25 mouse cellular contexts compared by ENCODE assay signal in genomic region chr10:69538236-69538635, GRCm38 (mm10).
DNase-seq lines count a peak whose midpoint lies in the region; ATAC-seq and TF ChIP-seq lines count a peak whose summit lies in the region.
"Had no signal": no experiment of that assay in that cellular context is flagged by ENCODE, and none has a peak within 500 bp of the region (broad histone marks: within the 10 kb centered on the region; RNA-seq: fewer than 3 reads in every experiment).

No protein-coding gene starts in this region.

- H3K4me1 ChIP-seq in hindbrain, embryonic 13.5 days (replicated peaks), result peaks cover 39% of the 10 kb centered on the region
- H3K4me1 ChIP-seq in hindbrain, embryonic 11.5 days (replicated peaks; ENCODE audit: control insufficient read depth, insufficient read depth, low read length), result no peaks in the 10 kb centered on the region
- peaks cover 16% of the 10 kb centered on the region for H3K4me1 ChIP-seq in hindbrain, embryonic 14.5 days (replicated peaks; ENCODE audit: control insufficient read depth, insufficient read depth, low read length)
- 0 out of 2 replicates have a peak, but pooled peaks cover 5% of the 10 kb centered on the region for H3K4me1 ChIP-seq in hindbrain, postnatal 0 days (ENCODE audit: insufficient read depth, low read length)
- H3K4me1 ChIP-seq in neural tube, embryonic 15.5 days, result peaks cover 37% of the 10 kb centered on the region
- H3K4me1 ChIP-seq: stomach, embryonic 15.5 days had no signal

- peak overlapping the region; percentile 80 for H3K4me2 ChIP-seq in hindbrain, embryonic 13.5 days
- H3K4me2 ChIP-seq in hindbrain, embryonic 11.5 days (replicated peaks; ENCODE audit: low read depth, low read length), result no peak overlapping the region
- peak overlapping the region; percentile 68 for H3K4me2 ChIP-seq in hindbrain, embryonic 14.5 days (replicated peaks)
- H3K4me2 ChIP-seq in hindbrain, postnatal 0 days (ENCODE audit: low read depth, low read length), result peak overlapping the region; percentile 55
- peak overlapping the region; percentile 60 for H3K4me2 ChIP-seq in neural tube, embryonic 15.5 days
- H3K4me2 ChIP-seq: heart, embryonic 15.5 days; limb, embryonic 12.5 days; liver, embryonic 11.5 days; stomach, embryonic 15.5 days had no signal

- no peak for DNase-seq in hindbrain, embryonic 11.5 days (ENCODE audit: low spot score)
- DNase-seq in hindbrain, embryonic 14.5 days (ENCODE audit: low spot score), result no peak
- DNase-seq in hindbrain, postnatal 0 days (ENCODE audit: low spot score), result no peak
- no peak for DNase-seq in frontal cortex, postnatal 25 days (ENCODE audit: low spot score in 2 of 2)
- DNase-seq in kidney, adult 9 months, result no peak
- DNase-seq: adrenal gland, adult 8-10 months; cerebellum, adult 18-20 months; cerebellum, postnatal 14 days; gastrocnemius, postnatal 25 days; heart, postnatal 36 days; kidney, adult 2 months; kidney, postnatal 14 days; layer of hippocampus, postnatal 36 days; liver, postnatal 0 days; thymus, postnatal 25 days had no signal

- ATAC-seq in hindbrain, embryonic 13.5 days (ENCODE audit: low FRiP score), result no peak
- no peak for ATAC-seq in hindbrain, embryonic 11.5 days (ENCODE audit: low FRiP score)
- no peak for ATAC-seq in hindbrain, embryonic 14.5 days (ENCODE audit: low FRiP score)
- no peak for ATAC-seq in hindbrain, postnatal 0 days
- no peak for ATAC-seq in neural tube, embryonic 15.5 days (ENCODE audit: low FRiP score)
- ATAC-seq: forebrain, embryonic 16.5 days; liver, postnatal 0 days; lung, postnatal 0 days had no signal

- peak overlapping the region; percentile 75; the same call in 1 of the 2 replicates for H3K4me3 ChIP-seq in hindbrain, embryonic 13.5 days
- no peak overlapping the region for H3K4me3 ChIP-seq in hindbrain, embryonic 11.5 days (ENCODE audit: low read depth, low read length)
- no peak overlapping the region; the same call in 1 of the 2 replicates for H3K4me3 ChIP-seq in hindbrain, embryonic 14.5 days (replicated peaks; ENCODE audit: low read length)
- no peak overlapping the region for H3K4me3 ChIP-seq in hindbrain, postnatal 0 days (ENCODE audit: low read length)
- peak overlapping the region; percentile 59; the same call in 1 of the 2 replicates for H3K4me3 ChIP-seq in neural tube, embryonic 15.5 days (replicated peaks)
- H3K4me3 ChIP-seq: heart, embryonic 15.5 days; limb, embryonic 12.5 days; stomach, embryonic 15.5 days had no signal

- no peaks in the 10 kb centered on the region for H3K27me3 ChIP-seq in hindbrain, embryonic 13.5 days
- no peaks in the 10 kb centered on the region for H3K27me3 ChIP-seq in hindbrain, embryonic 11.5 days (ENCODE audit: control insufficient read depth, insufficient read depth, low read length)
- no peaks in the 10 kb centered on the region for H3K27me3 ChIP-seq in hindbrain, embryonic 14.5 days (ENCODE audit: control insufficient read depth, insufficient read depth, low read length)
- H3K27me3 ChIP-seq in hindbrain, postnatal 0 days (ENCODE audit: insufficient read depth, low read length), result no peaks in the 10 kb centered on the region
- H3K27me3 ChIP-seq in neural tube, embryonic 15.5 days (replicated peaks), result no peaks in the 10 kb centered on the region
- H3K27me3 ChIP-seq: heart, embryonic 15.5 days; limb, embryonic 12.5 days; midbrain, embryonic 12.5 days; stomach, embryonic 15.5 days had no signal

- no peak for TF ChIP-seq CTCF in hindbrain, postnatal 0 days (IDR thresholded peaks at IDR 0.05; ENCODE audit: low read depth)

- H3K9ac ChIP-seq in hindbrain, embryonic 13.5 days, result no peak overlapping the region
- H3K9ac ChIP-seq in hindbrain, embryonic 11.5 days (ENCODE audit: low read depth, low read length), result no peak overlapping the region
- H3K9ac ChIP-seq in hindbrain, embryonic 14.5 days, result no peak overlapping the region
- H3K9ac ChIP-seq in hindbrain, postnatal 0 days (replicated peaks; ENCODE audit: low read length), result no peak overlapping the region
- H3K9ac ChIP-seq in neural tube, embryonic 15.5 days (replicated peaks), result no peak overlapping the region
- H3K9ac ChIP-seq: heart, embryonic 15.5 days; limb, embryonic 12.5 days; liver, postnatal 0 days; midbrain, embryonic 12.5 days; stomach, embryonic 15.5 days had no signal

- no peaks in the 10 kb centered on the region for H3K36me3 ChIP-seq in hindbrain, embryonic 13.5 days
- no peaks in the 10 kb centered on the region for H3K36me3 ChIP-seq in hindbrain, embryonic 11.5 days (ENCODE audit: control insufficient read depth, insufficient read depth, low read length)
- H3K36me3 ChIP-seq in hindbrain, embryonic 14.5 days (replicated peaks; ENCODE audit: control insufficient read depth, insufficient read depth), result no peaks in the 10 kb centered on the region
- H3K36me3 ChIP-seq in hindbrain, postnatal 0 days (ENCODE audit: insufficient read depth, low read length), result no peaks in the 10 kb centered on the region
- no peaks in the 10 kb centered on the region for H3K36me3 ChIP-seq in neural tube, embryonic 15.5 days
- H3K36me3 ChIP-seq: heart, embryonic 15.5 days; limb, embryonic 12.5 days; midbrain, embryonic 12.5 days; stomach, embryonic 15.5 days had no signal

- no peak overlapping the region for H3K27ac ChIP-seq in hindbrain, embryonic 13.5 days
- H3K27ac ChIP-seq in hindbrain, embryonic 11.5 days (ENCODE audit: low read depth, low read length), result no peak overlapping the region
- no peak overlapping the region for H3K27ac ChIP-seq in hindbrain, embryonic 14.5 days
- no peak overlapping the region; the same call in 1 of the 2 replicates for H3K27ac ChIP-seq in hindbrain, postnatal 0 days
- H3K27ac ChIP-seq in neural tube, embryonic 15.5 days (replicated peaks), result no peak overlapping the region
- H3K27ac ChIP-seq: heart, embryonic 15.5 days; limb, embryonic 12.5 days; macrophage; stomach, embryonic 15.5 days had no signal

- no peaks in the 10 kb centered on the region for H3K9me3 ChIP-seq in hindbrain, embryonic 13.5 days
- H3K9me3 ChIP-seq in hindbrain, embryonic 11.5 days (ENCODE audit: control insufficient read depth, low read length), result no peaks in the 10 kb centered on the region
- H3K9me3 ChIP-seq in hindbrain, embryonic 14.5 days (ENCODE audit: control insufficient read depth, low read length), result no peaks in the 10 kb centered on the region
- H3K9me3 ChIP-seq in hindbrain, postnatal 0 days (ENCODE audit: low read length), result no peaks in the 10 kb centered on the region
- no peaks in the 10 kb centered on the region for H3K9me3 ChIP-seq in neural tube, embryonic 15.5 days (replicated peaks)
- H3K9me3 ChIP-seq: heart, embryonic 15.5 days; limb, embryonic 12.5 days; midbrain, embryonic 12.5 days; stomach, embryonic 15.5 days had no signal

- 86% methylated on average over 2 of the region's 2 CpGs for WGBS in hindbrain, embryonic 13.5 days
- 93% methylated on average over 2 of the region's 2 CpGs for WGBS in hindbrain, embryonic 11.5 days
- WGBS in hindbrain, embryonic 14.5 days, result 86% methylated on average over 2 of the region's 2 CpGs
- 83% methylated on average over 2 of the region's 2 CpGs for WGBS in hindbrain, postnatal 0 days
- 83% methylated on average over 2 of the region's 2 CpGs for WGBS in neural tube, embryonic 15.5 days

Comparison
In these comparisons a context has a peak if more than half of its experiments do, and no peak if none do; other contexts are left out.
1. H3K4me3 ChIP-seq: peak in hindbrain, embryonic 13.5 days (single experiment) and neural tube, embryonic 15.5 days (single experiment); none in hindbrain, embryonic 11.5 days (single experiment), hindbrain, embryonic 14.5 days (single experiment) and hindbrain, postnatal 0 days (single experiment).